Mouse (Mus musculus): ENCODE data around the gene Tapbp. TPM values are rescaled to one million over a fixed set of nuclear protein-coding genes. Genes with fewer than 3 reads are reported as not detected.
"Not testable (repeated sequence)": the region's sequence is repeated elsewhere in the genome, so short reads cannot be mapped to it uniquely, and the experiment has no call there.

The Tapbp gene
- polyA plus RNA-seq, 1 experiment from 2014 or later = 42.1 TPM

DNA sequence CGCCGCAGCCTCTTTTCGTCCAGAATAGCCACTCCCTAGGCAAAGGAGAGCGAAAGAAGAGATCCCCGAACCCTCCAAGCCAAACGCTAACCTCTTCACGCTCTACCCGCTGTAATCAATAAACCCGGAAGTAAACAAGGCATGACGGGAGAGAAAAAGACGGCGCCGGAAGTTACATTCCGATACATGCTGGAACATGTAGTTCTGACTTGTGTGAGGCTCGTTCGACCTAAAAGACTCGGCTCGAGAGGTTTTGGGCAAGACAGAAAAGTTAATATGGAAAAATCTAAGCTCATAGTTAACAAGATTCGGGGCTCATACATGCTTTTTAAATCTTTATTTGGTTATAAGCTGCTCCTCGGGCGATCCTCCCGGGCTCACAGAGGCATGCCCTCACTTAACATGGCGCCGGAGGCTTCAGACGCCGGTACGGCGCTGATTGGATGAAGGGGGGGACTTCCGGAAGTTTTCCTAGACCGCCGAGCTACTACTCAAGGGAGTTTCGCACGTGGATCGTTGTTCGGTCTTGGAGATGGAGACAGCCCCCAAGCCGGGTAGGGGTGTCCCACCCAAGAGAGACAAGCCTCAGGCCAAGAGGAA lies 24.6 kb downstream of the Tapbp start, which contains the start of the genes Pfdn6 and Wdr46:
TSS of gene Pfdn6 (minus strand) at position 138 of the 600 bp plus-strand sequence.
TSS of gene Wdr46 (plus strand) at position 455 of the 600 bp plus-strand sequence.
- ATAC-seq (ENCODE audit: insufficient number of reproducible peaks, low FRiP score, low TSS enrichment, low read depth) = peak; percentile 84
- H3K9ac ChIP-seq = peak within 1 kb of the TSS; percentile 79
- peak within 1 kb of the TSS; percentile 72 for H3K4me3 ChIP-seq
- no peaks in the 10 kb centered on the region for H3K27me3 ChIP-seq
- peak within 1 kb of the TSS; percentile 74 for H3K27ac ChIP-seq
- whole genome bisulfite sequencing = under 1% methylated on average over 36 of the region's 36 CpGs
- peaks cover 23% of the 10 kb centered on the region for H3K4me1 ChIP-seq
- no peaks in the 10 kb centered on the region for H3K9me3 ChIP-seq
- H3K36me3 ChIP-seq = peaks cover 53% of the 10 kb centered on the region
- H3K4me2 ChIP-seq = peak within 1 kb of the TSS; percentile 93

DNA sequence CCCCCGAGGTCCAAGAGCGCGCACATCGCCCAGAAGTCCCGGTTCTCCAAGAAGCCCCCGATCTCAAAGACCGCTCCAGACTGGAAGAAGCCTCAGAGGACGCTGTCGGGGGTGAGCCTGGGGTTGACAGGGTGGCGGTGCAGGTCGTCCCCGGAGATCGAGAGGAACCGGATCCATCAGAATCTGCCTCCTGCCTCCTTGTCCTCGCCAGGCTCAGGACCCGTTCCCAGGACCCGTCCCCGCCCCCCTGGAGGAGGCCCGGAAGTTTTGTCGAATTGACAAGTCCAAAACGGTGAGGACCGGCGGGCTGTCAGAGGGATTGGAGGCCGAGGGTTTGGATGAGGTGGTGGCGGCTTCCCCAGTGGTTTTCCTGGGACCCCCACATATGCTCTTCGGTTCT lies 25.3 kb downstream of the Tapbp start:
- no peaks in the 10 kb centered on the region for H3K9me3 ChIP-seq
- peaks cover 23% of the 10 kb centered on the region for H3K4me1 ChIP-seq
- H3K27me3 ChIP-seq = no peaks in the 10 kb centered on the region
- H3K27ac ChIP-seq = no peak overlapping the region
- no peak for ATAC-seq (ENCODE audit: insufficient number of reproducible peaks, low FRiP score, low TSS enrichment, low read depth)
- 2% methylated on average over 26 of the region's 26 CpGs for WGBS
- peak overlapping the region; percentile 72 for H3K4me3 ChIP-seq
- H3K4me2 ChIP-seq = peak overlapping the region; percentile 93
- H3K36me3 ChIP-seq = peaks cover 52% of the 10 kb centered on the region
- H3K9ac ChIP-seq = peak overlapping the region; percentile 79

DNA sequence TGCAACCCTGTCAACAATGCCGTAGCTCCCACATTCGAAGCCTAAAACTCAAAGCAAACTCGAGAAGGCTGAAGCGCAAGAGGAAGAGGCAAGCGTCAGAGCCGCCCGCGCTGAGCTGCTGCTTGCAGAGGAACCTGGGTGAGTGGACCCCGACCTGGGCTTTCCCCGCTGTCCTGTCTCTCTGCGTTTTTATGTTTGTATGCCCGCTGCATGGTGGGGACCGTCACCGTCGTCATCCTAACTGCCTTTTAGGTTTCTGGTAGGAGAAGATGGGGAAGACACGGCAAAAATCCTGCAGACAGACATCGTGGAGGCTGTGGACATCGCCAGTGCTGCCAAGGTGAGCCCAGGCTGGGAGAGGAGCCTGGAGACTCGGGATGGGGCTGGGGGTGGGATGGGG lies 25.7 kb downstream of the Tapbp start:
- Histone ChIP-seq H3K9me3 (no peaks in the 10 kb centered on the region), H3K4me3 (peak overlapping the region; percentile 72), H3K4me2 (peak overlapping the region; percentile 93), H3K27me3 (no peaks in the 10 kb centered on the region), H3K36me3 (peaks cover 54% of the 10 kb centered on the region), H3K9ac (peak overlapping the region; percentile 79), H3K4me1 (peaks cover 23% of the 10 kb centered on the region), H3K27ac (no peak overlapping the region)
- ATAC-seq (ENCODE audit: insufficient number of reproducible peaks, low FRiP score, low TSS enrichment, low read depth) = no peak
- 53% methylated on average over 19 of the region's 19 CpGs for WGBS

DNA sequence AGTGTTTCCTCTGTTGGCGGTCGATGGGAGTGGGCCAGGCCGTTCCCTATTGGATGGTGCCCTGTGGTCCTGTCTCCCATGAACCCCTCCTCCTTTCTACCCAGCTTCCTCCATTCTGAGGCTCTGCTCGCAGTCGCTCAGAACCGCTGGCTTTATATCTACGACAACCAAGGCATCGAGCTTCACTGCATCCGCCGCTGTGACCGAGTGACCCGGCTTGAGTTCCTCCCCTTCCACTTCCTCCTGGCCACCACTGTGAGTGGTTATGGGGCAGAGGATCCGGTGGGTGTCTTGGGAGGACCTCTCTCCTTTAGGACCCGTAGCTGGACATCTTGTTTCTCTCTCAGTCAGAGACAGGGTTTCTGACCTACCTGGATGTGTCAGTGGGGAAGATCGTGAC lies 27.8 kb downstream of the Tapbp start:
- Histone ChIP-seq H3K27ac (no peak overlapping the region), H3K27me3 (no peaks in the 10 kb centered on the region), H3K4me1 (peaks cover 27% of the 10 kb centered on the region), H3K36me3 (peaks cover 55% of the 10 kb centered on the region), H3K9ac (no peak overlapping the region), H3K9me3 (no peaks in the 10 kb centered on the region), H3K4me2 (no peak overlapping the region), H3K4me3 (no peak overlapping the region)
- WGBS = 94% methylated on average over 15 of the region's 15 CpGs
- ATAC-seq (ENCODE audit: insufficient number of reproducible peaks, low FRiP score, low TSS enrichment, low read depth) = no peak

DNA sequence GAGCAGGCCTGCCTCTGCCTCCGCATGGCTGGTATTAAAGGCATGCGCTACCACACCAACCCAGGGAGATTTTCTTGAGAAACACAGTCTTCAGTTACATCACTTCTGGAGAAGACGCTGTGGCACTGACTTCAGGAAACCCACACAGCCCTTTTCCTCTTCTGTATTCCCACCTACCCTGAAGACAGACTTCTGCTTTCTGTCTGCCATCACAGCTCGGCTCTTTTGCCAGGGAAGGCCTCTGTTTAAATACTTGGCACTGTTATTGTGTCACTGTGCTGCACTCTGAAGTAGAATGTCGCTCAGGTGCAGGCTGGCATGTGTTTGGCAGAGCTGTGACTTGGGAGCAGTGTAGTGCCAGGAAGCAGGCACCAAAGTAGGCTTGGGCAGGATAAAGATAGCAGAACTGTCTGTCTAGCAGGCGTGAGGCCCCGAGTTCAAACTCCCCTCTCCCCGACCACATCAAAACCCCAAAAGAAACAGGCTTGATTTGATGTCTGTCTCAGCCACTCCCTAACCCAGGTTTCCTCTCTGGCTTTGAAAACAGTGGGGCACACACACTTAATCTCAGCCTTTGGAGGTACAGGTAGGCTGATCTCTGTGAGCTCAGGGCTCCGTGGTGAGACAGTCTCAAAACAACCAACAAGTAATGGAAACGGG lies 31.9 kb downstream of the Tapbp start:
- no peak overlapping the region for H3K27ac ChIP-seq
- no peak overlapping the region for H3K4me2 ChIP-seq
- ATAC-seq (ENCODE audit: insufficient number of reproducible peaks, low FRiP score, low TSS enrichment, low read depth) = no peak
- peaks cover 40% of the 10 kb centered on the region for H3K4me1 ChIP-seq
- 87% methylated on average over 10 of the region's 10 CpGs for WGBS
- H3K9ac ChIP-seq = no peak overlapping the region
- H3K27me3 ChIP-seq = no peaks in the 10 kb centered on the region
- peaks cover 77% of the 10 kb centered on the region for H3K36me3 ChIP-seq
- H3K4me3 ChIP-seq = no peak overlapping the region
- no peaks in the 10 kb centered on the region for H3K9me3 ChIP-seq

DNA sequence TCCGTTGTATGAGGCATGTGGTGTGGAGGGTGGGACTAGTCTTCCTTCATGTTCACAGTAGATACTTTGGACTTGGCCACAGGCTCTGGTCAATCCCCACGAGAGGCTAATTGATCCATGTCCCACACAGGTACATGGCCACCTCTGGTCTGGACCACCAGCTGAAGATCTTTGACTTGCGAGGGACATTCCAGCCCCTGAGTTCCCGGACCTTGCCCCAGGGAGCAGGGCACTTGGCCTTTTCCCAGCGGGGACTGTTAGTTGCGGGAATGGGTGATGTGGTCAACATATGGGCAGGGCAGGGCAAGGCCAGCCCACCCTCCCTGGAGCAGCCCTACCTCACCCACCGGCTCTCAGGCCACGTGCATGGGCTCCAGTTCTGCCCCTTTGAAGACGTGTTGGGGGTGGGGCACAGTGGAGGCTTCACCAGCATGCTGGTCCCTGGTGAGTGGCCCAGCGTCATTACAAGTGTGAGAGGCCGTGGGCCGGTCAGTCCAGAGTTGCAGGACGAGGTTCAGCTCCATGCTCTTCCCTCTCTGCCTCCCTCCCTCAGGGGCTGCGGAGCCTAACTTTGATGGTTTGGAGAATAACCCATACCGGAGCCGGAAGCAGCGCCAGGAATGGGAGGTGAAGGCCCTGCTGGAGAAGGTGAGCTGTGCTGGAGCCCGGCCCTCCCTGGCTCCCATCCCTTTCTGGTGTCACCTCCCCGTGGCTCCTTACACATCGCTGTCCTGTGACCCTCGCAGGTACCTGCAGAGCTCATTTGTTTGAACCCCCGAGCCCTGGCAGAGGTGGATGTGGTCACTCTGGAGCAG lies 32.6 kb downstream of the Tapbp start:
- no peaks in the 10 kb centered on the region for H3K27me3 ChIP-seq
- no peak overlapping the region for H3K4me3 ChIP-seq
- peaks cover 79% of the 10 kb centered on the region for H3K36me3 ChIP-seq
- H3K9me3 ChIP-seq = no peaks in the 10 kb centered on the region
- H3K4me2 ChIP-seq = no peak overlapping the region
- peaks cover 47% of the 10 kb centered on the region for H3K4me1 ChIP-seq
- no peak for ATAC-seq (ENCODE audit: insufficient number of reproducible peaks, low FRiP score, low TSS enrichment, low read depth)
- H3K27ac ChIP-seq = no peak overlapping the region
- WGBS = 82% methylated on average over 22 of the region's 22 CpGs
- no peak overlapping the region for H3K9ac ChIP-seq

DNA sequence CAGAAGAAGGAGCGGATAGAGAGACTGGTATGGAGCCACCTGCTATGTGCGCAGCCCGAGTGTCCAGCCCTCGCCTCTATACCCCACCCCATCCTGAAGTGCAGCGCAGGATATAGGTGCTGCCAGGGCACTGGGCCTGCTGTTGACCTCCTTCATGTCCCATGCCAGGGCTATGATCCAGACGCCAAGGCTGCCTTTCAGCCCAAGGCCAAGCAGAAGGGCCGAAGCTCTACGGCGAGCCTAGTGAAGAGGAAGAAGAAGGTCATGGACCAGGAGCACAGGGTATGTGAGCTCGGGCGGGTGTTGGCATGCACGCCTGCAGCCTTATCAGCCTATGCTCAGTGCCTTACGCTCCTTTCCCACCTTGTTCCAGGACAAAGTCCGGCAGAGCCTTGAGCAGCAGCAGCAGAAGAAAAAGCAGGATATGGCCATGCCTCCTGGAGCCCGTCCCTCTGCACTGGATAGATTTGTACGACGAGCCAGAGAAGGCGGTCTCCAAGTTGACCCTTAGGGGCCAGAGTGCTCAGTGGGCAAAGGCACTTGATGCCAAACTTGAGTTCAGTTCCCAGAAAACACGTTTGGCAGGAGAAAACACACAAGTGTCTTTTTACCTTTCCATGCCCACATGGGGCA lies 33.3 kb downstream of the Tapbp start:
- H3K4me3 ChIP-seq = no peak overlapping the region
- WGBS = 89% methylated on average over 19 of the region's 19 CpGs
- H3K9ac ChIP-seq = no peak overlapping the region
- ATAC-seq (ENCODE audit: insufficient number of reproducible peaks, low FRiP score, low TSS enrichment, low read depth) = no peak
- H3K27me3 ChIP-seq = no peaks in the 10 kb centered on the region
- no peaks in the 10 kb centered on the region for H3K9me3 ChIP-seq
- H3K36me3 ChIP-seq = peaks cover 80% of the 10 kb centered on the region
- H3K4me1 ChIP-seq = peaks cover 54% of the 10 kb centered on the region
- no peak overlapping the region for H3K4me2 ChIP-seq
- no peak overlapping the region for H3K27ac ChIP-seq

DNA sequence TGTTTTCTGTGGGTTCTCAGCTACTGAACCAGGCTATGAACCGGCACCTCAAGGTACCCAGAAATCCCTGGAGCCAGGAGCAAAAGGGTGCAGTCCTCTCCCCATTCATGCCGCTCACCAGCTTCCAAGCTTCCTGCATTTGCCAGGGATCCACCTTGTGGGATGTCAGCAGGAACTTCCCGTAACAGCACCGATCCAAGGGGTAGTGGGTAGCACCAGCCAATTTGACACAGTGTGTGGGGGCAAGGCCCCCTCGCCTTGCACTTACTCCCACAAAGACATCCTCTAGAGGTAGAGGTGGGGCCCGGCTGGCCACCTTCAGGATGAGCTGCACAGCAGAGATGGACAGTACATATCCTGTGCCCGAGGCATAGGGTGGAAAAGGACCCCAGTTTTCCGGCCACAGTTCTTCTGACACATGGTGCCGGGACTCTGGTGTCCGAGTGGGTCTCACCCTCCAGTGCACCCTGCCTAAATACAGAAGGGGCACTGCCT lies 34.5 kb downstream of the Tapbp start:
- WGBS = 75% methylated on average over 10 of the region's 10 CpGs
- no peak for ATAC-seq (ENCODE audit: insufficient number of reproducible peaks, low FRiP score, low TSS enrichment, low read depth)
- peak overlapping the region; percentile 51 for H3K4me3 ChIP-seq
- no peaks in the 10 kb centered on the region for H3K27me3 ChIP-seq
- peak overlapping the region; percentile 92 for H3K27ac ChIP-seq
- 0 out of 2 replicates have a peak overlapping the region, but pooled peaks have one; percentile 54 for H3K9ac ChIP-seq
- peaks cover 62% of the 10 kb centered on the region for H3K4me1 ChIP-seq
- peaks cover 71% of the 10 kb centered on the region for H3K36me3 ChIP-seq
- peak overlapping the region; percentile 89 for H3K4me2 ChIP-seq
- H3K9me3 ChIP-seq = no peaks in the 10 kb centered on the region

DNA sequence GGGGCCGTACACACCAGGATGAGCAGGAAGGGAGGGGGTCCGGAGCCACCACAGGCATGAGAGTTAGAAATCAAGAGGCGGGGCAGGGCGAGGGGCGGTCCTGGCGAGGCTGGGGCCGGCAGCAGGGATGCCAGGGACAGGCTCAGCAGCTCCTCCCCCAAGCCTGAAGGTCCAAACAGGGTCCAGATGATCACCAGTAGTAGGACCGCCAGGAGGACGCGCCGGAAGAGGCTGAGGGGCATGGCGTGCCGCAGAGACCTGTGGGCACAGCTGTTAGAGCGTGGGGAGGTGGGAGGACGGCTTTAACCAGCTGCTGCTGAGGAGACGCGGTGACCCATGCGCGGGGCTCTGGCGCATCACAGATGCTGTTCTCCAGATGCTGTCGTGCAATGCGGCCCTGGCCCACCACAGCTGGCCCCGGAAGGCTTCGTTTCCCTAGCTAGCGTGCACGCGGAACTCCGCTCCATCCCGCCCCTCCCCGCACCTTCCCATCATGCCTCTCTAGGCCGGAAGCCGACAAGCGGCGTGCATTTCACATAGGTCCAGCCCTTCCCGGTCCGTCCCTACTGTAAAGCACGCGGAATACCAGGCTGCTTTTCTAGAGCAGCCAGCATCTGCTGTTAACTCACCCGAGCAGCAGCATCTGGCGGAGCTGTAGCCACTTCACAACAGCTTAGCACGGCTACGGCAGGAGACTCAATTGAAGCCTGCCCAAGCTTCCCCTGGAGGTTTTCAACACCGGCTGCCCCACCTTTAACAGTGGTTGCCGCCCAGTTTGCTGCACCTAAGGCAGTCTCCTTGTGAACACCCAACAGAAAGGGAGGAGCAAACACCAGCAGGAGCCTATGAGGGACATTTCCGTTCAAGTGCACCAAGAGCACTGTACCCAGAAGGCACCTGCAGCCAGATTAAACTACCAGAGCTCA lies 35.6 kb downstream of the Tapbp start, which contains the start of gene B3galt4:
TSS of gene B3galt4 (minus strand) at position 468 of the 926 bp plus-strand sequence.
- under 1% methylated on average over 45 of the region's 45 CpGs for WGBS
- Histone ChIP-seq H3K4me1 (peaks cover 62% of the 10 kb centered on the region), H3K36me3 (peaks cover 61% of the 10 kb centered on the region), H3K9ac (peak within 1 kb of the TSS; percentile 54), H3K27ac (peak within 1 kb of the TSS; percentile 92), H3K4me2 (peak within 1 kb of the TSS; percentile 89), H3K27me3 (no peaks in the 10 kb centered on the region), H3K4me3 (peak within 1 kb of the TSS; percentile 51), H3K9me3 (no peaks in the 10 kb centered on the region)
- peak; percentile 80 for ATAC-seq (ENCODE audit: insufficient number of reproducible peaks, low FRiP score, low TSS enrichment, low read depth)

DNA sequence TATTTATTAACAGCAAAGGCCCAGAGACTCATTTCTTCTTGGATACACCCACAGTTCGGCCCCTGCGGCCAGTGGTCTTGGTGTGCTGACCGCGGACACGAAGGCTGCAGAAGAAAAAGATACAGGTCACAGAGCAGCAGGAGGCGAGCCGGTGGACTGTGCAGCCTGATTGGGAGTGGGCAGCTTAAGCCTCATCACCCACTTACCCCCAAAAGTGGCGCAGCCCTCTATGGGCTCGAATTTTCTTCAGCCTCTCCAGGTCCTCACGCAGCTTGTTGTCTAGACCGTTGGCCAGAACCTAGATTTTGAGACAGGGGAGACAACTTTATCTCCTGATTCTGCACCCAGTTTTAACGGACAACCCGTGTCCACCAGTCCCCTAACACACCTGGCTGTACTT lies 36.3 kb downstream of the Tapbp start:
- not testable (repeated sequence) for H3K27me3 ChIP-seq; H3K9ac ChIP-seq; ATAC-seq (ENCODE audit: insufficient number of reproducible peaks, low FRiP score, low TSS enrichment, low read depth); H3K9me3 ChIP-seq
- 76% methylated on average over 13 of the region's 13 CpGs for WGBS
- peak overlapping the region; percentile 89 for H3K4me2 ChIP-seq
- H3K4me1 ChIP-seq = peaks cover 67% of the 10 kb centered on the region
- H3K4me3 ChIP-seq = peak overlapping the region; percentile 51
- H3K36me3 ChIP-seq = peaks cover 55% of the 10 kb centered on the region
- peak overlapping the region; percentile 92 for H3K27ac ChIP-seq
